Mouse (Mus musculus): ENCODE results near the gene Adrb1. TPM values are rescaled to one million over a fixed set of nuclear protein-coding genes. Genes with fewer than 3 reads are reported as not detected.

Adrb1 gene
- polyA plus RNA-seq, 1 experiment from 2014 or later: 0.23 TPM

DNA sequence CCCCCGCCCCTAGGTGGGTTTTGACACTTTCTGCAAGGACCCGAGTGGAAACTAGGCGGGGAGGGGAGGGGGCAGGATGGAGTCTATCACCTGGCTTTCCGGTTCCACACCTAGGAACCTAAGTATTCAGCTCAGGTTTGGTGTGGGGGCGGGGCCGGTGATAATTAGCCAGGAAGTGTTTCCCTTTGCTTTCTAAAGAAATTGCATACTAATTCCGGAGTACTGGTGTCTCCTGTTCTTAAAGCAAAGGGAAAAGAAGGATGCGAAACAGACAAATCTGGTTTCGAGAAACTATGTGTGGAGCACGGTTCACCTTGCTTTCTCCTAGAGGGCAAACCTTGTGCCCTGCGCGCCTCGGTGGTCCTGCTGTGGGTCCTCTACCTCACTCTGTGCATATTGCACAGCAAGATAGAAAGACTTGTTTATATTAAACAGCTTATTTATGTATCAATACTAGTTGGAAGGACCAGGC lies 2.2 kb downstream of the Adrb1 start:
- no peak overlapping the region for H3K9ac ChIP-seq (ENCODE audit: low read length)
- ATAC-seq (replicated peaks; ENCODE audit: low FRiP score) (no peak), DNase-seq (ENCODE audit: low spot score) (no peak)
- peaks cover 65% of the 10 kb centered on the region for H3K27me3 ChIP-seq (ENCODE audit: control insufficient read depth, insufficient read depth, low read length)
- 5% methylated on average over 13 of the region's 13 CpGs for WGBS
- H3K36me3 ChIP-seq (ENCODE audit: control insufficient read depth, insufficient read depth, low read length): no peaks in the 10 kb centered on the region
- peak overlapping the region; percentile 44 for H3K4me3 ChIP-seq (ENCODE audit: low read depth, low read length)
- no peak overlapping the region for H3K27ac ChIP-seq (ENCODE audit: low read depth, low read length)
- H3K4me2 ChIP-seq (ENCODE audit: low read depth, low read length, severe bottlenecking): peak overlapping the region; percentile 81
- peaks cover 29% of the 10 kb centered on the region for H3K4me1 ChIP-seq (replicated peaks; ENCODE audit: control insufficient read depth, insufficient read depth, low read length)
- H3K9me3 ChIP-seq (ENCODE audit: control insufficient read depth, low read length): no peaks in the 10 kb centered on the region

DNA sequence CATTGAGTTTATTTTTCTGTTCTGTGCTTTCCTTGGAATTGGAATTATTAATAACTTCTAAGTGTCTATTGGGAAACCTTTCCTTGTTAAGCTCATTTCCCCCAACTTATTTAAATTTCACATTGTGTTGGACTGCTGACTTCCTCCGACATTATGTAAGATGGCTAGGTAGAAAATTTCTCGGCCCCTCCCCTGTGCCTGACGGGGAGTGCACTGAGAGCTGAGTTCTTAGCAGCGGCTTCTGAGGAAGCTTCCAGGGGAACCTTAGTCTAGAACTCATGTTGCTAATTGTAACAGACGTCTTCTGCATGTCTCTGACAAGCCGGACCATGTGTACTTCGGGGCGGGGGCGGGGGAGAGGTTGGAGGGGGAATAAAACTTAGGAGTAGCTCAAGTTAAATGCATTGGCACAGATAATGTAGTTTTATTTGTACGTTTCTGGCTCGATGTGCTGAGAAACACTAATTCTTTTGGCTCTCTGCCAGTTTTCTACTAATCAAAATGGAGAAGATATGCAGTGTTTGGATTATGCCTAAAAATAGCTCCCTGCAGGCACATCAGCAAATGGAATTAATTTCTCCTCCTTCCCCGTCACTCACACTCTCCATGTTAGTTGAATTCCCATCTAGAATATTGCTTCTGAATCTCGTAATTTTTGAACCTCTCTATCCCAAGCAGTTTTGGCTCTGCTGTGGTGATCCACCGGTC lies 5.3 kb downstream of the Adrb1 start:
- Histone ChIP-seq H3K36me3 (ENCODE audit: control insufficient read depth, insufficient read depth, low read length) (no peaks in the 10 kb centered on the region), H3K9me3 (ENCODE audit: control insufficient read depth, low read length) (no peaks in the 10 kb centered on the region), H3K27ac (ENCODE audit: low read depth, low read length) (no peak overlapping the region), H3K9ac (ENCODE audit: low read length) (no peak overlapping the region), H3K4me3 (ENCODE audit: low read depth, low read length) (no peak overlapping the region), H3K4me1 (replicated peaks; ENCODE audit: control insufficient read depth, insufficient read depth, low read length) (peaks cover 24% of the 10 kb centered on the region), H3K27me3 (ENCODE audit: control insufficient read depth, insufficient read depth, low read length) (peaks cover 39% of the 10 kb centered on the region), H3K4me2 (ENCODE audit: low read depth, low read length, severe bottlenecking) (no peak overlapping the region)
- WGBS: 75% methylated on average over 14 of the region's 14 CpGs
- DNase-seq (ENCODE audit: low spot score) (no peak), ATAC-seq (replicated peaks; ENCODE audit: low FRiP score) (no peak)

DNA sequence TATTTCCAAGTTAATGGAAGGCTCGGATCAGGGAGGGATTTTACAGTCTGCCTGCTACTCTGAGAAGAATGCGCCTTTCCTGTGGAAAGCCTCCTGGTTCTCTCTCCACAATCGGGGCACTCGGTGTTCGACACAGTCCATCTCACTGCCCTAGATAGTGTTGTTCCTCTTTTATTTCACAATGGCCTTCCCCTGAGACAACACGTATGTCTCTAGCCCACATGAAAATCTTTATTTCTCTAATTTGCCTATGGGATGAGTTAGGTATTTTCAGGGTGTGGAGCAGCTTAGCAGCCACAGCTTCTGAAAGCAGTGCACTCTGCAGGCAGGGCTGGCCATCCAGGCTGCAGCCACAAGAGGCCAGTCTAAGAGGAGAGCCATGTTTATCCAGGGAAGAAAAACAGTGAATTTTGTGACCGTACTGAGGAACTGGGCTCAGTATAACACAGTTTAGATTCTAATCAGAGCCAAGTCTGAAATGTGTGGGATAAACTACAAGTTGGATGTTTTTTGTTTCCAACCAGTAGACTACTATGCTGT lies 12.1 kb downstream of the Adrb1 start:
- Histone ChIP-seq H3K4me2 (ENCODE audit: low read depth, low read length, severe bottlenecking) (no peak overlapping the region), H3K36me3 (ENCODE audit: control insufficient read depth, insufficient read depth, low read length) (no peaks in the 10 kb centered on the region), H3K4me3 (ENCODE audit: low read depth, low read length) (no peak overlapping the region), H3K27me3 (ENCODE audit: control insufficient read depth, insufficient read depth, low read length) (no peaks in the 10 kb centered on the region), H3K4me1 (replicated peaks; ENCODE audit: control insufficient read depth, insufficient read depth, low read length) (no peaks in the 10 kb centered on the region), H3K9me3 (ENCODE audit: control insufficient read depth, low read length) (no peaks in the 10 kb centered on the region), H3K27ac (ENCODE audit: low read depth, low read length) (no peak overlapping the region), H3K9ac (ENCODE audit: low read length) (no peak overlapping the region)
- ATAC-seq (replicated peaks; ENCODE audit: low FRiP score): no peak
- WGBS: 59% methylated on average over 7 of the region's 7 CpGs
- DNase-seq (ENCODE audit: low spot score): no peak

DNA sequence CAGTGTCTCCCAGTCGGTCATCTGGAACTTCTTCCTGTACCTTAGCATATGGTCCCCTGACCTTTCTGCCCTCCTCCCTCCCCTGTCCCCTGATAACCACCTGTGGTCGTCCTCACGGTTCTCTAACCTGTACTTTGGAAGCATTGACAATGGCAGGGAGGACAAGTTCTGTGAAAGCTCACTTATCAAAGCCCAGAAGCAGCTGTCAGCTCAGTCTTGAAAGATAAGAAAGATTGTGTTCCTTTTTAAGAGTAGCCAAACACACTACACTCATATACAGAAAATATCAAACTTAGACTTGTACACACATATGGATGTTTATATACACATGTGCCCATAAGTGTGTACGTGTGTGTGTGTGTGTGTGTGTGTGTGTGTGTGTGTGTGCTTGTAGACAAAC lies 13.7 kb downstream of the Adrb1 start:
- Histone ChIP-seq H3K4me2 (ENCODE audit: low read depth, low read length, severe bottlenecking) (no peak overlapping the region), H3K4me3 (ENCODE audit: low read depth, low read length) (no peak overlapping the region), H3K9me3 (ENCODE audit: control insufficient read depth, low read length) (no peaks in the 10 kb centered on the region), H3K36me3 (ENCODE audit: control insufficient read depth, insufficient read depth, low read length) (no peaks in the 10 kb centered on the region), H3K9ac (ENCODE audit: low read length) (no peak overlapping the region), H3K4me1 (replicated peaks; ENCODE audit: control insufficient read depth, insufficient read depth, low read length) (no peaks in the 10 kb centered on the region), H3K27ac (ENCODE audit: low read depth, low read length) (no peak overlapping the region), H3K27me3 (ENCODE audit: control insufficient read depth, insufficient read depth, low read length) (no peaks in the 10 kb centered on the region)
- WGBS: 71% methylated on average over 4 of the region's 4 CpGs
- no peak for ATAC-seq (replicated peaks; ENCODE audit: low FRiP score)
- DNase-seq (ENCODE audit: low spot score): no peak

DNA sequence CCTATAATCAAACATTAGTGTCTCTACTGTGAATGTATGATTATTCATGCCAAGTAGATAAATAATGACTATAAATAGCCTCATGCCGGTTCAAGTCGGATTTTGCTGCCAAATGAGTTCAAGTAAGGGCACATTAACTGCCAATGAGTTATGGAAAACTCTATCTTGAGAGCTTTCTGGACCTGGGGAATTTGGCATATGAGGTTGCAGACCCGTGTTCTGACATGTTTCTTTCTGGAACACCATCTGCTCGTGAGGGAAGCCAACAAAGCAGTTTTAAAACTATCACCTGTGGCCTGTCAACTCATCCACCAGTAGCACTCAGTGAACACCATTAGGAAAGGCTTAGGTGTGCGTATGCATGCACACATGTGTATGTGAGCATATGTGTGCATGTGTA lies 14.3 kb downstream of the Adrb1 start:
- WGBS: 81% methylated on average over 5 of the region's 5 CpGs

DNA sequence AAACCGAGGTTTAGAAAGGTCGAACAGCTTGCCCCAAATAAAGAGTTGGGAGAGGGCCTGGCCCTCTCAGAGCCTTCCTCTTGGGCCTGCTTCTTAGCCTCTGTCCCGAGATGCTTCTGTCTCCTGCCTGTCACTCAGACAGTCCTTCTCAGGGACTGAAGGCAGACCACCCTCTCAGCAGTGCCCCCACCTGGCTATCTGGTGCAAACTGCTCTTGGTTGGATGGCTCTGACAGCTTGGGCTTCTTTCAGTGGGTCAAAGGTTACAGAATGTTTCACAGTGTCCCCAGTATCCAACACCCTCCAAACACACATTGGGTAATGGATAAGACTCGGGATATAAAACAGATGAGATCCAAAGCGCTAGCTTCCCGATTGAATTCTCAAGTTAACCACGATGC lies 23.1 kb downstream of the Adrb1 start:
- no peaks in the 10 kb centered on the region for H3K27me3 ChIP-seq (ENCODE audit: control insufficient read depth, insufficient read depth, low read length)
- DNase-seq (ENCODE audit: low spot score) (no peak), ATAC-seq (replicated peaks; ENCODE audit: low FRiP score) (no peak)
- H3K4me2 ChIP-seq (ENCODE audit: low read depth, low read length, severe bottlenecking): no peak overlapping the region
- WGBS: 67% methylated on average over 7 of the region's 7 CpGs
- no peak overlapping the region for H3K27ac ChIP-seq (ENCODE audit: low read depth, low read length)
- no peak overlapping the region for H3K9ac ChIP-seq (ENCODE audit: low read length)
- H3K4me1 ChIP-seq (replicated peaks; ENCODE audit: control insufficient read depth, insufficient read depth, low read length): 0 out of 2 replicates have a peak, but pooled peaks cover 2% of the 10 kb centered on the region
- H3K9me3 ChIP-seq (ENCODE audit: control insufficient read depth, low read length): no peaks in the 10 kb centered on the region
- H3K36me3 ChIP-seq (ENCODE audit: control insufficient read depth, insufficient read depth, low read length): no peaks in the 10 kb centered on the region
- no peak overlapping the region for H3K4me3 ChIP-seq (ENCODE audit: low read depth, low read length)

More for the DNA sequence above, 14.3 kb downstream of the Adrb1 start:
- H3K4me2 ChIP-seq (ENCODE audit: low read depth, low read length, severe bottlenecking): no peak overlapping the region
- H3K4me3 ChIP-seq (ENCODE audit: low read depth, low read length): no peak overlapping the region
- no peaks in the 10 kb centered on the region for H3K27me3 ChIP-seq (ENCODE audit: control insufficient read depth, insufficient read depth, low read length)
- H3K9me3 ChIP-seq (ENCODE audit: control insufficient read depth, low read length): no peaks in the 10 kb centered on the region
- H3K27ac ChIP-seq (ENCODE audit: low read depth, low read length): no peak overlapping the region
- DNase-seq (ENCODE audit: low spot score) (no peak), ATAC-seq (replicated peaks; ENCODE audit: low FRiP score) (no peak)
- no peak overlapping the region for H3K9ac ChIP-seq (ENCODE audit: low read length)
- no peaks in the 10 kb centered on the region for H3K4me1 ChIP-seq (replicated peaks; ENCODE audit: control insufficient read depth, insufficient read depth, low read length)
- no peaks in the 10 kb centered on the region for H3K36me3 ChIP-seq (ENCODE audit: control insufficient read depth, insufficient read depth, low read length)

DNA sequence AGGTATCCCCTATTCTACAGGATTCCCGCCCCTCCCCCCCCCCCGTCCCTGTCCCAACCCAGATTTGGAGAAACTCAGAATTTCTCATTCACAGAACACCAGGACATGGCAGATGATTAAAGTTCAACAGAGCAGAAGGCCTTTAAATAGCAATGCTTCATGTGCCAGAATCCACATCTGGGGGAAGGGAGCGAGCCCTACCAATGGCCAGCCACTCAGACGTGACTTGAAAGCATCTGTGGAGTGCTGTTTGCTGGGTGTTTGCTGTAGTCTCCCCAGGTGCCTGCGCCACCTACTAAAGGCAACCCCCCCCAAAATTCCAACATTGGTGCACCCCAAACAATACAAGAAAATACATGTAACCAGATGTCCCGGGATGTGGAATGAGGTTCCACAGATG lies 23.5 kb downstream of the Adrb1 start:
- no peak for ATAC-seq (replicated peaks; ENCODE audit: low FRiP score)
- no peak overlapping the region for H3K4me2 ChIP-seq (ENCODE audit: low read depth, low read length, severe bottlenecking)
- no peaks in the 10 kb centered on the region for H3K9me3 ChIP-seq (ENCODE audit: control insufficient read depth, low read length)
- H3K27me3 ChIP-seq (ENCODE audit: control insufficient read depth, insufficient read depth, low read length): no peaks in the 10 kb centered on the region
- no peak for DNase-seq (ENCODE audit: low spot score)
- 0 out of 2 replicates have a peak, but pooled peaks cover 2% of the 10 kb centered on the region for H3K4me1 ChIP-seq (replicated peaks; ENCODE audit: control insufficient read depth, insufficient read depth, low read length)
- no peak overlapping the region for H3K4me3 ChIP-seq (ENCODE audit: low read depth, low read length)
- no peak overlapping the region for H3K27ac ChIP-seq (ENCODE audit: low read depth, low read length)
- H3K36me3 ChIP-seq (ENCODE audit: control insufficient read depth, insufficient read depth, low read length): no peaks in the 10 kb centered on the region
- WGBS: 73% methylated on average over 6 of the region's 6 CpGs
- no peak overlapping the region for H3K9ac ChIP-seq (ENCODE audit: low read length)

DNA sequence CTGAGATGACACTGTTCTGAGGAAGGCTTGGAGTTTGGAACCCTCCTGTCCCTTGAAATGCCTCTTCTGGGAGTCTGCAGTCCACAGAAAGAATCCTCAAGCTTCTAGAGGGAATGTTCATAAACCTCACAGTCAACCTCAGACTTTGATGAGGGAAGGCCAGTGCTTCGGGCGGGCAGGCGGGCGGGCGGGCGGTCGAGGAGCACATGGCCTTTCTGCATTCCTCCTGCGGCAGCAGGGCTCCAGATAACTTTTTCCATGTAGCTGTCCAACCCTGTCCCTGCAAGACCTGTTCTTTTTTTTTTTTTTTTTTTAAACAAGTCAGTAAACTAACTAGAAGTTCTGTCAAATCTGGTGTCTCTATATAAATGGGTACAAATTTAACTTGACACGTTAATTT lies 24.6 kb downstream of the Adrb1 start:
- Histone ChIP-seq H3K27me3 (ENCODE audit: control insufficient read depth, insufficient read depth, low read length) (no peaks in the 10 kb centered on the region), H3K36me3 (ENCODE audit: control insufficient read depth, insufficient read depth, low read length) (no peaks in the 10 kb centered on the region), H3K27ac (ENCODE audit: low read depth, low read length) (no peak overlapping the region), H3K4me2 (ENCODE audit: low read depth, low read length, severe bottlenecking) (no peak overlapping the region), H3K4me1 (replicated peaks; ENCODE audit: control insufficient read depth, insufficient read depth, low read length) (0 out of 2 replicates have a peak, but pooled peaks cover 2% of the 10 kb centered on the region), H3K4me3 (ENCODE audit: low read depth, low read length) (no peak overlapping the region), H3K9me3 (ENCODE audit: control insufficient read depth, low read length) (no peaks in the 10 kb centered on the region), H3K9ac (ENCODE audit: low read length) (no peak overlapping the region)
- no peak for DNase-seq (ENCODE audit: low spot score)
- ATAC-seq (replicated peaks; ENCODE audit: low FRiP score): no peak
- 97% methylated on average over 9 of the region's 9 CpGs for WGBS

DNA sequence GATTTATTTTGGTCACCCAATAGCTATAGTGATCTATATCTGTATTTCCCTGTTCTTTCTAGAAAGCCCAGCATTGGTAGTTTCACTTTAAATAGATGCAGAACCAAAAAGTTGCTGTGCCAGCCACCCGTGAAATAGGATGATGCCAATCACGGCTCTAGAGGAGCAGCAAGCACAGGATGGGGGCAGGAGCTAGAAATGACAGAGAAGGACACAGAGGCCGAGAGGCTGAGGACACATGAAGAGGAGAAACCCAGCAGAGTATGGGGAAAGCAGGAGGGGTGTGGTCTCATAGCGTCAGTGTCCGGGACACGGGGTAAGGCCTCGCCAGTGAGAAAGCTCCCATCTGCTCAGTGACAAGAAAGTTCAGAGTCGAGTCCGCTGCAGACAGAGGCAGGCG lies 25.9 kb downstream of the Adrb1 start:
- Histone ChIP-seq H3K9me3 (ENCODE audit: control insufficient read depth, low read length) (no peaks in the 10 kb centered on the region), H3K27me3 (ENCODE audit: control insufficient read depth, insufficient read depth, low read length) (no peaks in the 10 kb centered on the region), H3K4me3 (ENCODE audit: low read depth, low read length) (no peak overlapping the region), H3K27ac (ENCODE audit: low read depth, low read length) (no peak overlapping the region), H3K36me3 (ENCODE audit: control insufficient read depth, insufficient read depth, low read length) (no peaks in the 10 kb centered on the region), H3K4me2 (ENCODE audit: low read depth, low read length, severe bottlenecking) (no peak overlapping the region), H3K4me1 (replicated peaks; ENCODE audit: control insufficient read depth, insufficient read depth, low read length) (0 out of 2 replicates have a peak, but pooled peaks cover 2% of the 10 kb centered on the region), H3K9ac (ENCODE audit: low read length) (no peak overlapping the region)
- no peak for DNase-seq (ENCODE audit: low spot score)
- 70% methylated on average over 10 of the region's 10 CpGs for WGBS
- ATAC-seq (replicated peaks; ENCODE audit: low FRiP score): no peak
